Mouse (Mus musculus): ENCODE results near the gene Tfap2a. TPM values are rescaled to one million over a fixed set of nuclear protein-coding genes. Genes with fewer than 3 reads are reported as not detected.

The Tfap2a gene
- polyA plus RNA-seq, 1 experiment from 2014 or later: 3.3 TPM

GRCm38 (mm10) chr13:40744111-40744805, 6.1 kb upstream of the Tfap2a start:
- DNase-seq (ENCODE audit: low spot score) (peak; percentile 52), ATAC-seq (replicated peaks; ENCODE audit: low FRiP score) (no peak)
- peaks cover 3% of the 10 kb centered on the region; the same call in 1 of the 2 replicates for H3K9me3 ChIP-seq (ENCODE audit: control insufficient read depth, low read length)
- under 1% methylated on average over 19 of the region's 19 CpGs for WGBS
- H3K4me2 ChIP-seq (ENCODE audit: low read depth, low read length, severe bottlenecking): peak overlapping the region; percentile 31; the same call in 1 of the 2 replicates
- H3K9ac ChIP-seq (ENCODE audit: low read length): no peak overlapping the region
- H3K36me3 ChIP-seq (ENCODE audit: control insufficient read depth, insufficient read depth, low read length): no peaks in the 10 kb centered on the region
- H3K4me1 ChIP-seq (replicated peaks; ENCODE audit: control insufficient read depth, insufficient read depth, low read length): peaks cover 5% of the 10 kb centered on the region; the same call in 1 of the 2 replicates
- peak overlapping the region; percentile 1; the same call in 1 of the 2 replicates for H3K4me3 ChIP-seq (ENCODE audit: low read depth, low read length)
- peaks cover 68% of the 10 kb centered on the region for H3K27me3 ChIP-seq (ENCODE audit: control insufficient read depth, insufficient read depth, low read length)
- H3K27ac ChIP-seq (ENCODE audit: low read depth, low read length): no peak overlapping the region

- H3K36me3 ChIP-seq (ENCODE audit: control insufficient read depth, insufficient read depth, low read length): no peaks in the 10 kb centered on the region
Observed at GRCm38 (mm10) chr13:40743221-40743620, 5.0 kb upstream of the Tfap2a start.

GRCm38 (mm10) chr13:40741841-40742550, 3.8 kb upstream of the Tfap2a start:
- 2% methylated on average over 25 of the region's 25 CpGs for WGBS
- no peak overlapping the region for H3K27ac ChIP-seq (ENCODE audit: low read depth, low read length)
- no peak overlapping the region for H3K4me2 ChIP-seq (ENCODE audit: low read depth, low read length, severe bottlenecking)
- no peak overlapping the region for H3K9ac ChIP-seq (ENCODE audit: low read length)
- H3K4me3 ChIP-seq (ENCODE audit: low read depth, low read length): no peak overlapping the region
- H3K36me3 ChIP-seq (ENCODE audit: control insufficient read depth, insufficient read depth, low read length): no peaks in the 10 kb centered on the region
- peaks cover 5% of the 10 kb centered on the region; the same call in 1 of the 2 replicates for H3K4me1 ChIP-seq (replicated peaks; ENCODE audit: control insufficient read depth, insufficient read depth, low read length)
- DNase-seq (ENCODE audit: low spot score): peak; percentile 49
- H3K27me3 ChIP-seq (ENCODE audit: control insufficient read depth, insufficient read depth, low read length): peaks cover 91% of the 10 kb centered on the region
- ATAC-seq (replicated peaks; ENCODE audit: low FRiP score): no peak
- H3K9me3 ChIP-seq (ENCODE audit: control insufficient read depth, low read length): peaks cover 3% of the 10 kb centered on the region; the same call in 1 of the 2 replicates

More at GRCm38 (mm10) chr13:40743221-40743620, 5.0 kb upstream of the Tfap2a start:
- H3K4me1 ChIP-seq (replicated peaks; ENCODE audit: control insufficient read depth, insufficient read depth, low read length): peaks cover 5% of the 10 kb centered on the region; the same call in 1 of the 2 replicates
- no peak overlapping the region for H3K4me3 ChIP-seq (ENCODE audit: low read depth, low read length)
- ATAC-seq (replicated peaks; ENCODE audit: low FRiP score) (no peak), DNase-seq (ENCODE audit: low spot score) (no peak)
- H3K4me2 ChIP-seq (ENCODE audit: low read depth, low read length, severe bottlenecking): no peak overlapping the region
- H3K9me3 ChIP-seq (ENCODE audit: control insufficient read depth, low read length): peaks cover 3% of the 10 kb centered on the region; the same call in 1 of the 2 replicates
- no peak overlapping the region for H3K27ac ChIP-seq (ENCODE audit: low read depth, low read length)
- H3K27me3 ChIP-seq (ENCODE audit: control insufficient read depth, insufficient read depth, low read length): peaks cover 79% of the 10 kb centered on the region
- WGBS: 6% methylated on average over 4 of the region's 4 CpGs
- no peak overlapping the region for H3K9ac ChIP-seq (ENCODE audit: low read length)

GRCm38 (mm10) chr13:40741436-40741835, 3.3 kb upstream of the Tfap2a start:
- Histone ChIP-seq H3K36me3 (ENCODE audit: control insufficient read depth, insufficient read depth, low read length) (no peaks in the 10 kb centered on the region), H3K27me3 (ENCODE audit: control insufficient read depth, insufficient read depth, low read length) (peaks cover 95% of the 10 kb centered on the region), H3K4me1 (replicated peaks; ENCODE audit: control insufficient read depth, insufficient read depth, low read length) (peaks cover 5% of the 10 kb centered on the region; the same call in 1 of the 2 replicates), H3K4me3 (ENCODE audit: low read depth, low read length) (no peak overlapping the region), H3K27ac (ENCODE audit: low read depth, low read length) (no peak overlapping the region), H3K9ac (ENCODE audit: low read length) (no peak overlapping the region), H3K4me2 (ENCODE audit: low read depth, low read length, severe bottlenecking) (no peak overlapping the region), H3K9me3 (ENCODE audit: control insufficient read depth, low read length) (peaks cover 3% of the 10 kb centered on the region; the same call in 1 of the 2 replicates)
- ATAC-seq (replicated peaks; ENCODE audit: low FRiP score) (no peak), DNase-seq (ENCODE audit: low spot score) (no peak)
- WGBS: under 1% methylated on average over 7 of the region's 7 CpGs

- ATAC-seq (replicated peaks; ENCODE audit: low FRiP score): no peak
Observed at GRCm38 (mm10) chr13:40740727-40741360, 2.7 kb upstream of the Tfap2a start.

GRCm38 (mm10) chr13:40739901-40740300, 1.7 kb upstream of the Tfap2a start:
- ATAC-seq (replicated peaks; ENCODE audit: low FRiP score) (no peak), DNase-seq (ENCODE audit: low spot score) (peak; percentile 57)
- H3K36me3 ChIP-seq (ENCODE audit: control insufficient read depth, insufficient read depth, low read length): no peaks in the 10 kb centered on the region
- H3K4me3 ChIP-seq (ENCODE audit: low read depth, low read length): no peak overlapping the region
- no peak overlapping the region for H3K4me2 ChIP-seq (ENCODE audit: low read depth, low read length, severe bottlenecking)
- no peak overlapping the region for H3K27ac ChIP-seq (ENCODE audit: low read depth, low read length)
- H3K4me1 ChIP-seq (replicated peaks; ENCODE audit: control insufficient read depth, insufficient read depth, low read length): peaks cover 5% of the 10 kb centered on the region; the same call in 1 of the 2 replicates
- no peaks in the 10 kb centered on the region for H3K9me3 ChIP-seq (ENCODE audit: control insufficient read depth, low read length)
- 3% methylated on average over 10 of the region's 10 CpGs for WGBS
- H3K9ac ChIP-seq (ENCODE audit: low read length): no peak overlapping the region
- H3K27me3 ChIP-seq (ENCODE audit: control insufficient read depth, insufficient read depth, low read length): peaks cover 97% of the 10 kb centered on the region

More at GRCm38 (mm10) chr13:40740727-40741360, 2.7 kb upstream of the Tfap2a start:
- no peaks in the 10 kb centered on the region for H3K36me3 ChIP-seq (ENCODE audit: control insufficient read depth, insufficient read depth, low read length)
- WGBS: 2% methylated on average over 19 of the region's 19 CpGs
- no peak overlapping the region for H3K9ac ChIP-seq (ENCODE audit: low read length)
- peaks cover 97% of the 10 kb centered on the region for H3K27me3 ChIP-seq (ENCODE audit: control insufficient read depth, insufficient read depth, low read length)
- no peak overlapping the region for H3K27ac ChIP-seq (ENCODE audit: low read depth, low read length)
- no peak overlapping the region for H3K4me3 ChIP-seq (ENCODE audit: low read depth, low read length)
- H3K4me1 ChIP-seq (replicated peaks; ENCODE audit: control insufficient read depth, insufficient read depth, low read length): peaks cover 5% of the 10 kb centered on the region; the same call in 1 of the 2 replicates
- H3K4me2 ChIP-seq (ENCODE audit: low read depth, low read length, severe bottlenecking): no peak overlapping the region
- H3K9me3 ChIP-seq (ENCODE audit: control insufficient read depth, low read length): peaks cover 3% of the 10 kb centered on the region; the same call in 1 of the 2 replicates
- peak; percentile 51 for DNase-seq (ENCODE audit: low spot score)

GRCm38 (mm10) chr13:40739121-40739650, 1.0 kb upstream of the Tfap2a start:
- Histone ChIP-seq H3K4me2 (ENCODE audit: low read depth, low read length, severe bottlenecking) (no peak overlapping the region), H3K4me1 (replicated peaks; ENCODE audit: control insufficient read depth, insufficient read depth, low read length) (peaks cover 2% of the 10 kb centered on the region; the same call in 1 of the 2 replicates), H3K9me3 (ENCODE audit: control insufficient read depth, low read length) (no peaks in the 10 kb centered on the region), H3K27me3 (ENCODE audit: control insufficient read depth, insufficient read depth, low read length) (peaks cover 97% of the 10 kb centered on the region), H3K36me3 (ENCODE audit: control insufficient read depth, insufficient read depth, low read length) (no peaks in the 10 kb centered on the region), H3K27ac (ENCODE audit: low read depth, low read length) (no peak overlapping the region), H3K9ac (ENCODE audit: low read length) (no peak overlapping the region), H3K4me3 (ENCODE audit: low read depth, low read length) (no peak overlapping the region)
- WGBS: under 1% methylated on average over 17 of the region's 17 CpGs
- ATAC-seq (replicated peaks; ENCODE audit: low FRiP score) (no peak), DNase-seq (ENCODE audit: low spot score) (peak; percentile 54)

GRCm38 (mm10) chr13:40737761-40738160, 415 bp downstream of the Tfap2a start:
- no peak overlapping the region for H3K4me2 ChIP-seq (ENCODE audit: low read depth, low read length, severe bottlenecking)
- DNase-seq (ENCODE audit: low spot score): peak; percentile 62
- H3K9ac ChIP-seq (ENCODE audit: low read length): no peak overlapping the region
- no peak overlapping the region for H3K27ac ChIP-seq (ENCODE audit: low read depth, low read length)
- no peak overlapping the region for H3K4me3 ChIP-seq (ENCODE audit: low read depth, low read length)
- H3K36me3 ChIP-seq (ENCODE audit: control insufficient read depth, insufficient read depth, low read length): no peaks in the 10 kb centered on the region
- peaks cover 97% of the 10 kb centered on the region for H3K27me3 ChIP-seq (ENCODE audit: control insufficient read depth, insufficient read depth, low read length)
- 0% methylated on average over 20 of the region's 22 CpGs for whole genome bisulfite sequencing
- no peak for ATAC-seq (replicated peaks; ENCODE audit: low FRiP score)
- H3K4me1 ChIP-seq (replicated peaks; ENCODE audit: control insufficient read depth, insufficient read depth, low read length): peaks cover 4% of the 10 kb centered on the region; the same call in 1 of the 2 replicates
- no peaks in the 10 kb centered on the region for H3K9me3 ChIP-seq (ENCODE audit: control insufficient read depth, low read length)
